Mouse (Mus musculus) olfactory bulb, adult 2 months (tissue): ENCODE measurements around the gene Polh. TPM values are rescaled to one million over a fixed set of nuclear protein-coding genes. Genes with fewer than 3 reads are reported as not detected.

ENCODE experiments used
- H3K27ac ChIP-seq: fragments of 200-500 bp; 2 replicates; pipeline ENCODE4 v1.5.1; 2012; ENCODE audit warnings: low read depth, low read length; ENCODE audit not compliant: insufficient read depth
- H3K4me1 ChIP-seq: fragments of 200-500 bp; 2 replicates; pipeline ENCODE4 v1.6.1; 2012; ENCODE audit warnings: low read length; ENCODE audit not compliant: control insufficient read depth, insufficient read depth
- H3K4me3 ChIP-seq: fragments of 200-500 bp; 2 replicates; pipeline ENCODE4 v1.5.1; 2012; ENCODE audit warnings: mild to moderate bottlenecking, low read depth, low read length, moderate library complexity; ENCODE audit not compliant: insufficient read depth
- CTCF ChIP-seq: fragments of 200-500 bp; IDR thresholded peaks from 2 replicates; pipeline ENCODE4 v1.5.1; 2012; ENCODE audit warnings: low read depth, mild to moderate bottlenecking, low read length, moderate library complexity; ENCODE audit not compliant: insufficient read depth
- POLR2A ChIP-seq: fragments of 200-500 bp; IDR thresholded peaks from 2 replicates; pipeline ENCODE4 v1.6.1; 2012; ENCODE audit warnings: mild to moderate bottlenecking, low read depth, low read length, moderate library complexity; ENCODE audit not compliant: insufficient read depth
- WGBS: fragments of 180-500 bp; shearing (Covaris S2); methylation state at CpG from one replicate; pipeline ENCODE4 v1.1.7; 2018; 5-methylcytosine and 5-hydroxymethylcytosine counted together
- polyA plus RNA-seq: library from polyadenylated mRNA; stranded (reverse); fragments of >200 nt; gene quantifications from 2 replicates; pipeline ENCODE4 v1.2.4, GENCODE M21; 2012; ENCODE audit warnings: low replicate concordance; ENCODE audit not compliant: missing spikeins, insufficient read depth, insufficient read length

Polh gene
- polyA plus RNA-seq, 1 experiment, result not detected

GRCm38 (mm10) chr17:46127814-46128493, 74.5 kb downstream of the Polh start:
- WGBS, result 78% methylated on average over 6 of the region's 6 CpGs
- no peaks in the 10 kb centered on the region for H3K4me1 ChIP-seq
- H3K4me3 ChIP-seq, result no peak overlapping the region
- TF ChIP-seq CTCF, result no peak
- TF ChIP-seq POLR2A, result no peak
- no peak overlapping the region for H3K27ac ChIP-seq

- Histone ChIP-seq H3K4me1 (no peaks in the 10 kb centered on the region), H3K4me3 (no peak overlapping the region), H3K27ac (no peak overlapping the region)
- 77% methylated on average over 6 of the region's 6 CpGs for WGBS
- no peak for TF ChIP-seq POLR2A
- TF ChIP-seq CTCF, result no peak
Observed at GRCm38 (mm10) chr17:46126608-46127007, 75.8 kb downstream of the Polh start.

- no peak overlapping the region for H3K27ac ChIP-seq
- H3K4me3 ChIP-seq, result no peak overlapping the region
- TF ChIP-seq CTCF (no peak), POLR2A (no peak)
- H3K4me1 ChIP-seq, result peaks cover 5% of the 10 kb centered on the region; the same call in 1 of the 2 replicates
- WGBS, result 89% methylated on average over 12 of the region's 12 CpGs
Observed at GRCm38 (mm10) chr17:46123953-46124700, 78.3 kb downstream of the Polh start.

- Histone ChIP-seq H3K4me1 (peaks cover 5% of the 10 kb centered on the region; the same call in 1 of the 2 replicates), H3K4me3 (no peak overlapping the region), H3K27ac (no peak overlapping the region)
- WGBS, result 93% methylated on average over 4 of the region's 4 CpGs
- TF ChIP-seq CTCF (no peak), POLR2A (no peak)
Observed at GRCm38 (mm10) chr17:46123285-46123684, 79.2 kb downstream of the Polh start.

GRCm38 (mm10) chr17:46122791-46123190, 79.7 kb downstream of the Polh start:
- WGBS, result 97% methylated on average over 4 of the region's 4 CpGs
- Histone ChIP-seq H3K4me1 (peaks cover 5% of the 10 kb centered on the region; the same call in 1 of the 2 replicates), H3K27ac (no peak overlapping the region), H3K4me3 (no peak overlapping the region)
- TF ChIP-seq CTCF (no peak), POLR2A (no peak)

Other genes with a start within 250 kb of the Polh start
- not detected in 2 replicates for gene Vegfa, start 170.3 kb downstream of the Polh start, polyA plus RNA-seq
- not detected in 2 replicates for gene Mrps18a, start 91.7 kb downstream of the Polh start, polyA plus RNA-seq
- gene Rsph9, start 58.4 kb downstream of the Polh start, polyA plus RNA-seq, result not detected in 2 replicates
- gene Mad2l1bp, start 49.1 kb downstream of the Polh start, polyA plus RNA-seq, result not detected in 2 replicates
- not detected in 2 replicates for gene Gtpbp2, start 41.6 kb downstream of the Polh start, polyA plus RNA-seq
- 150 TPM in 1 of 2 replicates, not detected in the other for gene Xpo5, start 137 bp upstream of the Polh start, polyA plus RNA-seq
- not detected in 2 replicates for gene Polr1c, start 45.4 kb upstream of the Polh start, polyA plus RNA-seq
- not detected in 2 replicates for gene Yipf3, start 45.4 kb upstream of the Polh start, polyA plus RNA-seq
- not detected in 2 replicates for gene Lrrc73, start 50.9 kb upstream of the Polh start, polyA plus RNA-seq
- gene Tjap1, start 80.4 kb upstream of the Polh start, polyA plus RNA-seq, result not detected in 2 replicates
- not detected in 2 replicates for gene Dlk2, start 94.8 kb upstream of the Polh start, polyA plus RNA-seq
- not detected in 2 replicates for gene Abcc10, start 125.7 kb upstream of the Polh start, polyA plus RNA-seq
- not detected in 2 replicates for gene Zfp318, start 181.1 kb upstream of the Polh start, polyA plus RNA-seq
- gene Crip3, start 226.3 kb upstream of the Polh start, polyA plus RNA-seq, result not detected in 2 replicates
- not detected in 2 replicates for gene Slc22a7, start 235.8 kb upstream of the Polh start, polyA plus RNA-seq